Mouse (Mus musculus) erythroblast, embryonic 14.5 days (primary cell): Measurements from ENCODE around the gene Rad50. TPM values are rescaled to one million over a fixed set of nuclear protein-coding genes. Genes with fewer than 3 reads are reported as not detected.
A peak's percentile ranks its signal among the peaks of the same experiment; 100 is the strongest.

Source experiments
- H3K27me3 ChIP-seq: 2 replicates; pipeline ENCODE4 v1.6.1; 2012; ENCODE audit warnings: inconsistent platforms; ENCODE audit not compliant: control insufficient read depth
- H3K36me3 ChIP-seq: 2 replicates; pipeline ENCODE4 v1.6.1; 2012; ENCODE audit warnings: mild to moderate bottlenecking, inconsistent platforms; ENCODE audit not compliant: control insufficient read depth
- H3K4me1 ChIP-seq: 2 replicates; pipeline ENCODE4 v1.6.1; 2012; ENCODE audit warnings: inconsistent platforms; ENCODE audit not compliant: control insufficient read depth
- H3K4me3 ChIP-seq: replicated peaks from 2 replicates; pipeline ENCODE3; 2012; ENCODE audit warnings: moderate library complexity, mild to moderate bottlenecking, inconsistent platforms
- H3K9me3 ChIP-seq: 2 replicates; pipeline ENCODE4 v1.6.1; 2012; ENCODE audit warnings: low read length, inconsistent platforms, mixed read lengths; ENCODE audit not compliant: control insufficient read depth
- GATA1 ChIP-seq: IDR thresholded peaks from 2 replicates; pipeline ENCODE4 v1.6.1; 2012; ENCODE audit warnings: low read length, inconsistent platforms, mixed read lengths
- TAL1 ChIP-seq: IDR thresholded peaks from 3 replicates; pipeline ENCODE4 v1.6.1; 2012; ENCODE audit warnings: low read length, inconsistent platforms, mixed read lengths
- polyA plus RNA-seq: library from polyadenylated mRNA; stranded (reverse); fragments of >175 nt; gene quantifications from 2 replicates; pipeline ENCODE4 v1.2.3, GENCODE M21; 2012

Rad50 gene
- polyA plus RNA-seq, 1 experiment = 0.41 TPM

- Histone ChIP-seq H3K36me3 (no peaks in the 10 kb centered on the region), H3K4me1 (peaks cover 14% of the 10 kb centered on the region), H3K27me3 (no peaks in the 10 kb centered on the region), H3K9me3 (no peaks in the 10 kb centered on the region), H3K4me3 (no peak overlapping the region)
- TF ChIP-seq GATA1 (no peak), TAL1 (no peak)
Observed at GRCm38 (mm10) chr11:53736771-53737572, 29.9 kb upstream of the Rad50 start.

DNA sequence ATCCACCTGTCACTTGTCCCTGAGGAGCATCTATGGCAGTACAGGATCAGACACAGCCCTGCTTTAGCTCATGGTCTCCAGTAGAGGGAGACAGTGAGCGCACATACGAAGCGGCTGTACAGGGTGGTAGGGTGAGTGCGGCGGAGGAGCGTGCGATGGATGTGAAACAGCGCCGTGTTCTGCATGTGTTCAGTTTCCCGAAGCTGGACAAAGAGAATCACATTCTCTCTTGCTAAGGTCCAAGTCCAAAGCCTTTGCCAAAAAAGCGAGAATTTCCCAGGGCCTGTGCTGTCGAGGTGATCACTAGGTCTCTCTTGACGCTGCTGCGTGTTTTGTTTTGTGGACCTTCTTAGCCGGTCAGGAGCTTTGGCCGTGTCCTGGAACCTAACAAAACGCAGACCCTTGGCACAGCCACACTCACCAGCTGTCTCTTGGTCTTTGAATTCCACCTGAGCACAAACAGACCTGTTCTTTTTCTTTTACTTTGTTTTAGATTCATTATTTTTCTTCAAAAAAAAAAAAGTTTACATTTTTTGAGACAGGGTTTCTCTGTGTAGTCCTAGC is 28.6 kb upstream of the Rad50 start:
- Histone ChIP-seq H3K36me3 (no peaks in the 10 kb centered on the region), H3K4me3 (peak overlapping the region; percentile 38), H3K9me3 (no peaks in the 10 kb centered on the region), H3K4me1 (peaks cover 14% of the 10 kb centered on the region), H3K27me3 (no peaks in the 10 kb centered on the region)
- TF ChIP-seq GATA1 = no peak
- no peak for TF ChIP-seq TAL1

GRCm38 (mm10) chr11:53734970-53735681 is 28.0 kb upstream of the Rad50 start:
- TF ChIP-seq TAL1 = no peak
- no peak for TF ChIP-seq GATA1
- Histone ChIP-seq H3K27me3 (no peaks in the 10 kb centered on the region), H3K36me3 (no peaks in the 10 kb centered on the region), H3K4me3 (peak overlapping the region; percentile 38), H3K9me3 (no peaks in the 10 kb centered on the region), H3K4me1 (peaks cover 14% of the 10 kb centered on the region)

DNA sequence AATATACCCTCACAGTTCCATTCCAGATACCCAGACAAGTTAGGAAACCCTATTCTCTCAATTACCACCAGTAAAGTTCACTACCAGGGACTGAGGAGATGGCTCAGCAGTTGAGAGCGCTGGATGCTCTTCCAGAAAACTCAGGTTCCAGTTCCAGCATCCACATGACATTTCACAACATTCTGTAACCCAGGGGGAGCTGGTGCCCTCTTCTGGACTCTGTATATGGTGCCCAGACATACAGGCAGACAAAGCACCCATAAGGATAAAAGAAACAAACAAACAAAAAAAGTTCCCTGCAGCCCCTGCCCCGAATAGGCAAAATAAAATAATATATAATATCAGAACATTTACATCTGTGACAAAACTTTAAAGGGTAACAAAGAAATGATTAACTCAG is 27.3 kb upstream of the Rad50 start:
- H3K36me3 ChIP-seq = no peaks in the 10 kb centered on the region
- TF ChIP-seq TAL1 (no peak), GATA1 (no peak)
- H3K4me3 ChIP-seq = no peak overlapping the region
- H3K27me3 ChIP-seq = no peaks in the 10 kb centered on the region
- H3K9me3 ChIP-seq = no peaks in the 10 kb centered on the region
- peaks cover 14% of the 10 kb centered on the region for H3K4me1 ChIP-seq

DNA sequence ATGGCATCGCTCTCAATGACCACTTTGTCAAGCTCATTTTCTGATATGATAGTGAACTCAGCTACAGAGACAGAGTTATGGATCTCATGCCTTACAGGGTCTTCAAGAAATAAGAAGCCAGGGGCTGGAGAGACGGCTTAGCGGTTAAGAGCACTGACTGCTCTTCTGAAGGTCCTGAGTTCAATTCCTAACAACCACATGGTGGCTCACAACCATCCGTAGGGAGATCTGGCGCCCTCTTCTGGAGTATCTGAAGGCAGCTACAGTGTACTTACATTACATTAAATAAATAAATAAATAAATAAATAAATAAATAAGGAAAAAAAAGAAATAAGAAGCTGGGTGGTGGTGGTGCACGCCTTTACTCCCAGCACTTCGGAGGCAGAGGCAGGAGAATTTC is 26.7 kb upstream of the Rad50 start:
- peaks cover 14% of the 10 kb centered on the region for H3K4me1 ChIP-seq
- H3K9me3 ChIP-seq = no peaks in the 10 kb centered on the region
- no peak overlapping the region for H3K4me3 ChIP-seq
- no peak for TF ChIP-seq GATA1
- TF ChIP-seq TAL1 = no peak
- H3K27me3 ChIP-seq = no peaks in the 10 kb centered on the region
- H3K36me3 ChIP-seq = no peaks in the 10 kb centered on the region

DNA sequence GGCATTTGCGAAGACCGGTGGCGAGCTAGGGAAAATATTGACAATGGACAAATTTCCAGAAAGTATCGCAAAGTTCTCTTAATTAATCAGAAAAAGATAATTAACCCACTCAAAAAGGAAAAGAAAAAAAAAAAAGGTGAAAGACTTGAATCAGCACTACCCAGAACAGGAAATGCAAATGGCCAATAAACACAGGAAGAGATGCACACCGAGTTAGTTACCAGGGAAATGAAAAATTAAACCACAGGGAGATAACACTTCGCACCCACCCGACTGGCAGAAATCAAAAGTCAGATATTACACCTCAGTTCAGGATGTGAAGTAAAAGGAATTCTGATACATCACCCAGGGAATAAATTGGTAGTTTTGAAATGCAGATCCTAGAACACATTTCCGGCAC is 25.1 kb upstream of the Rad50 start:
- H3K36me3 ChIP-seq = no peaks in the 10 kb centered on the region
- H3K4me1 ChIP-seq = peaks cover 12% of the 10 kb centered on the region
- no peaks in the 10 kb centered on the region for H3K27me3 ChIP-seq
- no peak overlapping the region for H3K4me3 ChIP-seq
- no peaks in the 10 kb centered on the region for H3K9me3 ChIP-seq
- TF ChIP-seq GATA1 = no peak
- TF ChIP-seq TAL1 = no peak

DNA sequence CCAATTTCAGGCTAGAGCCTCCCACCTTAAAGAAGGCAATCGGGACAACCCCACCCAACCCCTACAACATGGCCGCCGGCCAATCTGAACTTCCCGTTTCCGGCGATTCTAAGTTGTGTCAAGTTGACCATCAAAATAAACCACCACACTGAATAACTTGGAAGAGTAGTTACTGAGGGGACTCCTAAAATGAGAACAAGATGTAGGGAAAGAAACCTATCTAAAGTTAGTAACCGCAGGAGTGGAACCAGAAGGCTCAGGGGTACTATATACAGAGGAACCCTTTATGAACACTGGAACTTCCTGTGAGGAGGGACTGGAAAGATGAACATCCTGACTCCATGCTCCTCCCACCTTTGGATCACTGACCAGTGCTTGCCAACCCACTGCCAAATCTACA is 24.3 kb upstream of the Rad50 start:
- no peak overlapping the region for H3K4me3 ChIP-seq

DNA sequence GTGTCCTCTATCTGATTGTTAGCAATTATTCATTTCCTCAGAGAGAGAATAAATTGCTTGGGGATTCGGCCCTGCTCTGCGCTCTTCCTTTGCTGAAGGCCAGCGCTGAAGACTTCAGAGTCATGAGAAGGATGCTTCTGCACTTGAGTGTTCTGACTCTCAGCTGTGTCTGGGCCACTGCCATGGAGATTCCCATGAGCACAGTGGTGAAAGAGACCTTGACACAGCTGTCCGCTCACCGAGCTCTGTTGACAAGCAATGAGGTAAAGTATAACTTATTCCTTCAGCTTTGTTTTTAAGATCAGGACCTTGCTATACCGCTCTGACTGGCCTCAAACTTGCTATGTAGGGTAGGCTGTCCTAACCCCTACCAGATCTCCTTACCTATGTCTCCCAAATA is 13.6 kb upstream of the Rad50 start, which contains the start of gene Il5:
TSS of gene Il5 (plus strand) at position 80 of the 400 bp plus-strand sequence.
- H3K36me3 ChIP-seq = no peaks in the 10 kb centered on the region
- H3K4me3 ChIP-seq = no peak within 1 kb of the TSS
- no peaks in the 10 kb centered on the region; the same call in 1 of the 2 replicates for H3K27me3 ChIP-seq
- H3K4me1 ChIP-seq = no peaks in the 10 kb centered on the region
- TF ChIP-seq GATA1 (no peak), TAL1 (no peak)
- no peaks in the 10 kb centered on the region for H3K9me3 ChIP-seq

More for the DNA sequence above, 24.3 kb upstream of the Rad50 start:
- Histone ChIP-seq H3K36me3 (no peaks in the 10 kb centered on the region), H3K27me3 (no peaks in the 10 kb centered on the region), H3K9me3 (no peaks in the 10 kb centered on the region), H3K4me1 (peaks cover 7% of the 10 kb centered on the region)
- TF ChIP-seq TAL1 = no peak
- TF ChIP-seq GATA1 = no peak

DNA sequence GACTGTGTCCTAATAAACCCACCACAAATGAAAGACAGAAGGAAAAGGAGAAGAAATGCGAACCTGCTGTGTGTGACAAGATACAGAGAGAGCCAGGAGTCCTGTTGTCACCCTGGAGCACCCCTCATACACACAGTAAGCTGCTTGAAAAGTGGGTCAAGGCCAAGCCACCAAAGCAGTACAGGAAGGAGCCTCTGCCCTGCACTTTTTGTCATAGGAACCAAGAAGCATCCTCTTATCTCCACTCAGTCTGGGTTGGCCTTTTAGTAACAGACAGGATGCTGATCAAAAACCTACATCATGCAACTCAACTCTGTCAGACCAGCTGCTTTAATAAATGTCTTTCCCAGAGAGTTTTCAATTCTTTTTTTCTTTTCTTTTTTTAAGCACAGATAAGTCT is 12.6 kb upstream of the Rad50 start:
- Histone ChIP-seq H3K4me1 (no peaks in the 10 kb centered on the region), H3K4me3 (no peak overlapping the region), H3K9me3 (no peaks in the 10 kb centered on the region), H3K27me3 (peaks cover under 1% of the 10 kb centered on the region), H3K36me3 (no peaks in the 10 kb centered on the region)
- TF ChIP-seq TAL1 = no peak
- TF ChIP-seq GATA1 = no peak
